Mouse (Mus musculus) forebrain, embryonic 13.5 days (tissue): ENCODE results near the gene Ciapin1. TPM values are rescaled to one million over a fixed set of nuclear protein-coding genes. Genes with fewer than 3 reads are reported as not detected.
"Not testable (repeated sequence)": the region's sequence is repeated elsewhere in the genome, so short reads cannot be mapped to it uniquely, and the experiment has no call there.

Experiments
- ATAC-seq: fragments of 200-750 bp; cut with Nextera tagmentation; 2 replicates; pipeline ENCODE4 v1.8.0; 2017
- H3K27ac ChIP-seq: fragments of 300-500 bp; sonication (generic); 2 replicates; pipeline ENCODE4 v1.5.1; 2015; ENCODE audit warnings: inconsistent platforms, mild to moderate bottlenecking, moderate library complexity
- H3K27me3 ChIP-seq: fragments of 300-500 bp; sonication (generic); 2 replicates; pipeline ENCODE4 v1.6.1; 2015; ENCODE audit warnings: mild to moderate bottlenecking, inconsistent platforms
- H3K36me3 ChIP-seq: fragments of 300-500 bp; sonication (generic); 2 replicates; pipeline ENCODE4 v1.6.1; 2015; ENCODE audit warnings: mild to moderate bottlenecking, inconsistent platforms; ENCODE audit not compliant: poor library complexity, severe bottlenecking
- H3K4me1 ChIP-seq: fragments of 300-500 bp; sonication (generic); 2 replicates; pipeline ENCODE4 v1.6.1; 2015; ENCODE audit warnings: inconsistent platforms
- H3K4me2 ChIP-seq: fragments of 300-500 bp; sonication (generic); 2 replicates; pipeline ENCODE4 v1.6.1; 2015; ENCODE audit warnings: inconsistent platforms, mild to moderate bottlenecking, moderate library complexity
- H3K4me3 ChIP-seq: fragments of 300-500 bp; sonication (generic); 2 replicates; pipeline ENCODE4 v1.5.1; 2015; ENCODE audit warnings: mild to moderate bottlenecking, inconsistent platforms
- H3K9ac ChIP-seq: fragments of 300-500 bp; sonication (generic); 2 replicates; pipeline ENCODE4 v1.6.1; 2015; ENCODE audit warnings: mild to moderate bottlenecking, inconsistent platforms
- H3K9me3 ChIP-seq: fragments of 300-500 bp; sonication (generic); replicated peaks from 2 replicates; pipeline ENCODE4 v1.6.1; 2016; ENCODE audit warnings: inconsistent platforms
- WGBS: fragments of 180-500 bp; shearing (Covaris S2); methylation state at CpG from one replicate; pipeline ENCODE4 v1.1.7; 2015; 5-methylcytosine and 5-hydroxymethylcytosine counted together
- polyA plus RNA-seq: library from polyadenylated mRNA; unstranded; fragments of >200 nt; fragmentation: Nextera tagmentation; extraction: Ambion mirVana; gene quantifications from 2 replicates; pipeline ENCODE4 v1.2.1, GENCODE M21; 2015

Ciapin1 gene
- polyA plus RNA-seq, 1 experiment from 2014 or later, result 162 TPM

DNA sequence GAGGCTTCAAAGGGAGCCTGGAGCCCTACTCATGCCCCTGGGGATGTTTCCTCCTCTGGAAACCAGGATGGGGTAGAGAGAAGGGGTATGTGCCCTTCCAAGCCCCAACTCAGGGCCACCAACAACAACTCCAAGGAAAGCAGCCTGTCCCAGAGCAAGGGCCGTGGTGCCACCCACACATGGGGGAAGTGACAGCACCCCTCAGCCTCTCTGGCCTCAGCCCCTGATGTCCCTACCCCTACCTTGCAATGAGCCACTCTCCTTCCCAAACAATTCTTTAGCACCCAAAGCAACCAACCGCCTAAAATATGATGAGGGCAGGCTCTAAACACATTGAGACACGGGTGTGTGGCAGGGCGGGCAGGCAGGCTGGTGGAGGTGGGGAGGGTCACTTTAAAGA is 31.8 kb upstream of the Ciapin1 start:
- H3K36me3 ChIP-seq, result peaks cover 32% of the 10 kb centered on the region
- no peaks in the 10 kb centered on the region for H3K9me3 ChIP-seq
- peak overlapping the region; percentile 57 for H3K4me3 ChIP-seq
- ATAC-seq, result no peak
- peak overlapping the region; percentile 69 for H3K9ac ChIP-seq
- H3K4me1 ChIP-seq, result peaks cover 63% of the 10 kb centered on the region
- peak overlapping the region; percentile 65; the same call in 1 of the 2 replicates for H3K27ac ChIP-seq
- H3K4me2 ChIP-seq, result peak overlapping the region; percentile 85
- peaks cover 11% of the 10 kb centered on the region for H3K27me3 ChIP-seq
- 9% methylated on average over 4 of the region's 4 CpGs for WGBS

DNA sequence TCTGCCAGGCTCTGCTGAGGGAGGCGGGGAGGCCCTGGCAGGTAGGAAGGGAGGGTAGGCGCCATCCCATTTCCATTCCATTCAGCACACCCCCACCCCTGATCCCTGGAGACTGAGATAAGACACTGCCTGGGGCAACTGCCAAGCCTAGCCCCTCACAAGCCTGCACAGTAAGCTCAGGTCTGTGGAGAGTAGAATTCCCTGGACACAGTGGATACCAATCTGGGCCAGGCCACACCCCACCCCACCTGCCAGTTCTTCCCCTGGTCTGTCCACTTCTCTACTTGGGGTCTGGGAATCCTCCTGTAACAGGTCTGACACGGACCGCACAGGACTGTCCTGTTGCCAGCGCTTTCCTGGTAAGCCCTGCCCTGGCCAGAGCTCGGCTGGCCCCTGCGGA is 31.0 kb upstream of the Ciapin1 start:
- no peak for ATAC-seq
- no peaks in the 10 kb centered on the region for H3K9me3 ChIP-seq
- H3K9ac ChIP-seq, result peak overlapping the region; percentile 69
- peak overlapping the region; percentile 85 for H3K4me2 ChIP-seq
- no peak overlapping the region for H3K27ac ChIP-seq
- peaks cover 55% of the 10 kb centered on the region for H3K4me1 ChIP-seq
- H3K4me3 ChIP-seq, result peak overlapping the region; percentile 57
- H3K36me3 ChIP-seq, result peaks cover 41% of the 10 kb centered on the region
- 58% methylated on average over 6 of the region's 7 CpGs for WGBS
- peaks cover 2% of the 10 kb centered on the region; the same call in 1 of the 2 replicates for H3K27me3 ChIP-seq

DNA sequence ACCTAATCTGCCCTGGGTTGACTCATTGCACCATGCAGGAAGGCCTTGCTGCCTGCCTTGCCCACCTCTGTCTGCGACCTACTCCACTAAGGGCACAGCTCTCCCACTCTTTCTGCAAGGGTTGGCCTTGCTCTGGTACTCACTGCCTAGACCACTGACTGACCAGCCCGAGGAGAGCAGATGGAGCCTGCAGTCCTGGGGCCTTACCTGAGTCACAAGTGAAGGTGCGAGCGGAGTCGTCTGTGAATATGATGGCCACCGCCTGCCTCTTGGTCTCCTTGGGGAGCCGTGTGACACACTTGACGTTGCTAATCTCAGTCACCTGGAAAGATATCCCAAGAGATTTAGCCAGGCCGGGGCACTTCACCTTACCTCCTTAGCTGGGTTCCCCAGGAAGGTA is 28.8 kb upstream of the Ciapin1 start:
- 87% methylated on average over 9 of the region's 9 CpGs for WGBS
- no peak overlapping the region for H3K4me3 ChIP-seq
- H3K36me3 ChIP-seq, result peaks cover 63% of the 10 kb centered on the region
- peaks cover 43% of the 10 kb centered on the region for H3K4me1 ChIP-seq
- H3K27me3 ChIP-seq, result no peaks in the 10 kb centered on the region
- no peak overlapping the region for H3K4me2 ChIP-seq
- H3K9me3 ChIP-seq, result no peaks in the 10 kb centered on the region
- no peak overlapping the region for H3K27ac ChIP-seq
- ATAC-seq, result no peak
- H3K9ac ChIP-seq, result no peak overlapping the region

DNA sequence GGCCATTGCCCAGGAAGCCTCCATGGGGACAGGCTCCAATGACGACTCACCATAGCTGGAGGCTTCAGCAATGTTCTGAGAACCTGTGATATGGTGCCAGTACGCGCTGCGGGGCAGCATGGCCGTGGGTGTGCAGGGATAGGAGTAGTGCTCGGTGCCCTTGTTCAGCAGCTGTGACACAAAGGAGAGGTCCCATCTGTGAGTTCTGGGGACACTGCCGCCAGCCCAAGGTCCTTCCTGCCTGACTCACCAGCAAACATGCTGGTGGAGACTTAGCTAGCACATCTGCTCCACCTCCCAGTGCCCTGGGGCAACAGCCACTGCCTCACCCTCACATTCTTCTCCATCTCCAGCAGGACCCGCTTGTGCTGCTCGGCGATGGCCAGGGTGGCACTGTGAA is 27.1 kb upstream of the Ciapin1 start:
- H3K4me3 ChIP-seq, result no peak overlapping the region
- no peak overlapping the region for H3K4me2 ChIP-seq
- peaks cover 27% of the 10 kb centered on the region for H3K4me1 ChIP-seq
- peaks cover 80% of the 10 kb centered on the region for H3K36me3 ChIP-seq
- ATAC-seq, result no peak
- H3K9me3 ChIP-seq, result no peaks in the 10 kb centered on the region
- WGBS, result 90% methylated on average over 10 of the region's 10 CpGs
- no peak overlapping the region for H3K27ac ChIP-seq
- no peaks in the 10 kb centered on the region for H3K27me3 ChIP-seq
- H3K9ac ChIP-seq, result no peak overlapping the region

DNA sequence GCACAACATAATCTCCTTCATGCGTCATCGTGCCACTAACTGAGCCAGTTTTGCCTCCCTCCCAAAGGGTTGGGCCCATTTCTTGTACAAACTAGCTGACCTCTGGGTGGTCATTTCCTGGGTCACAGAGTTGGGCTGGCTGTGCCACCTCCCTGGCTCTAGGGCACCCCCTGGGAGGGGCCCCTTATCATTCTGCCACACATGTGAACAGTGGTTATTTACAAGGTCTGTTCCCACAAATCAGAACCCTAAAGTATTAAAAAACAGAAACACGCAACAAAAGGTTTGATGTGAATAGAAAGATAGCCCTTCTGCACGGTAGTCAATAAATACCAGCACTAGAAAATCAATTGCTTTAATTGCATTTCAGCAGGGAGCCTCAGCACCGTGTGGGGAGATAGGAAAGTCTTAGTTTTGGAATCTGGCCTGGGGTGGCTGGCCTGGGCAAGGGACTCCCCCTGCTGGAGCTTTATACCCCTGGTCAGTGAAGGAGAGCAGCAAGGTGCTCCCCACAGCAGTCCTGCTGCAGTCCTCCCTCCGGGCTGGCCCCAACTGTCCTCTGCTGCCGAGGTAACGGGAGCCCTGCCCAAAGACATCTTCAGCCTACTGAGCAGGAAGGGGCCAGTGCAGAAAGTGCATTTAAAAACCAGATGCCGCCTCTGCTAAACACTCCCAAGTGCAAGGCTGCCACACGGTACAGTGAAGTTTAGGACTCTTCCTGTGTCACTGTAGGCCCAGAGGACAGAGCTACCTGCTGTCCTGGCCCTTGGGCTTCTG is 25.9 kb upstream of the Ciapin1 start:
- no peak overlapping the region for H3K4me3 ChIP-seq
- H3K27me3 ChIP-seq, result no peaks in the 10 kb centered on the region
- peaks cover 88% of the 10 kb centered on the region for H3K36me3 ChIP-seq
- no peak overlapping the region for H3K4me2 ChIP-seq
- H3K9me3 ChIP-seq, result no peaks in the 10 kb centered on the region
- WGBS, result 76% methylated on average over 10 of the region's 10 CpGs
- peaks cover 20% of the 10 kb centered on the region for H3K4me1 ChIP-seq
- H3K9ac ChIP-seq, result no peak overlapping the region
- no peak for ATAC-seq
- no peak overlapping the region for H3K27ac ChIP-seq

DNA sequence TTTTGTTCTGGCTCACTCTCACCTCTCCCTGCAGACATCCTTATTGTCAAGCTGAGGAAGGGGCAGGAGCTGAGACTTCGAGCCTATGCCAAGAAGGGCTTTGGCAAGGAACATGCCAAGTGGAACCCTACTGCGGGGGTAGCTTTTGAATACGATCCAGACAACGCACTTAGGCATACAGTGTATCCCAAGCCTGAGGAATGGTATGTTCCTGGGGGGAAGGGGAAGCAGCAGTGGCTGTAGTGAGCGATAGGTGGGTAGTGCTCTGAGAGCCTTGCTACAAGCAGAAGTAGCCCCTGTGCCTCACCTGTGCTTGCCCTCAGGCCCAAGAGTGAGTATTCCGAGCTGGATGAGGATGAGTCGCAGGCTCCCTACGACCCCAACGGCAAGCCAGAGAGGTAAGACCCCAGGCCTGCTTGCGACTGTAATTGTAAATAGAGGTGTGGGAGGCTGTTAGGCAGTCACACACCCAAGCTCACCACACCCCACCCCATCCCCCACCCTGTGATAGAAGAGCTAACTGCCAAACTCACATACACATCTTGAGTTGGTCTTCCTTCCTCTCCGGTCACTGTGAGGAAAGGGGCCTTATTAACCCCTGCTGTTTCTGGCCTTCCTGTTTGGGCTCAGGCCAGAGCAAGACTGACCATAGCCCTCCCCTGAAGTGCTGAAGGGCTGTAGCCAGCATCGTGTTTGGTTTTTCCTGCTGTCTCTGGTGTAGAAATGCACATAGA is 24.5 kb upstream of the Ciapin1 start:
- Histone ChIP-seq H3K9ac (no peak overlapping the region), H3K27ac (no peak overlapping the region), H3K36me3 (peaks cover 81% of the 10 kb centered on the region), H3K4me3 (no peak overlapping the region), H3K4me1 (peaks cover 18% of the 10 kb centered on the region), H3K27me3 (no peaks in the 10 kb centered on the region), H3K9me3 (no peaks in the 10 kb centered on the region), H3K4me2 (no peak overlapping the region)
- 95% methylated on average over 12 of the region's 12 CpGs for WGBS
- ATAC-seq, result no peak; the same call in 1 of the 2 replicates

DNA sequence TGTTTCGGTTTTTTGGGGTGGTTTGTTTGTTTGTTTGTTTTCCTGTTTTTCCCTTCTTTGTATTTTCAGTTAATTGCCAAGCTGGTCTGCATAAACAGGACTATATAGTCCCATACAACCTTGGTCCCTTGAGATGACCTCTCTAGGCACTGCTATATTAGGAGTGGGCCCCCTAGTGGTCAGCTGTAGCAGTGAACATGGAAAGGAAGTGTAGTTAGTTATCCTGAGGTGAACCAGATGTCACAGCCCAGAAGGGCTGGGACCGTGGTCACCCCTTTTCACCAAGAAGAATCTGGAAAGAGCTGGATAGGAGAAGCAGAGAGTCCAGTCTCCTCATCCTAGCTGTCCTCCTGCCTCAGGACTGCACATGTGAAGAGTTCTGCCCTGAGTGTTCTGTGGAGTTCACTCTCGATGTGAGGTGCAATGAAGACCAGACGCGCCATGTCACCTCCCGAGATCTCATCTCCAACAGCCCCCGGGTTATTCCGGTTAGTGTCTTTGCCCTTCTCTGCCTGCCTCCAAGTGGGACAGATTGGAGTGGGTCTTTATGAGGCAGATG is 23.3 kb upstream of the Ciapin1 start:
- Histone ChIP-seq H3K9ac (no peak overlapping the region), H3K27ac (no peak overlapping the region), H3K36me3 (peaks cover 69% of the 10 kb centered on the region), H3K4me3 (no peak overlapping the region), H3K27me3 (no peaks in the 10 kb centered on the region), H3K9me3 (no peaks in the 10 kb centered on the region), H3K4me2 (no peak overlapping the region), H3K4me1 (peaks cover 17% of the 10 kb centered on the region)
- WGBS, result 77% methylated on average over 8 of the region's 8 CpGs
- no peak; the same call in 1 of the 2 replicates for ATAC-seq

DNA sequence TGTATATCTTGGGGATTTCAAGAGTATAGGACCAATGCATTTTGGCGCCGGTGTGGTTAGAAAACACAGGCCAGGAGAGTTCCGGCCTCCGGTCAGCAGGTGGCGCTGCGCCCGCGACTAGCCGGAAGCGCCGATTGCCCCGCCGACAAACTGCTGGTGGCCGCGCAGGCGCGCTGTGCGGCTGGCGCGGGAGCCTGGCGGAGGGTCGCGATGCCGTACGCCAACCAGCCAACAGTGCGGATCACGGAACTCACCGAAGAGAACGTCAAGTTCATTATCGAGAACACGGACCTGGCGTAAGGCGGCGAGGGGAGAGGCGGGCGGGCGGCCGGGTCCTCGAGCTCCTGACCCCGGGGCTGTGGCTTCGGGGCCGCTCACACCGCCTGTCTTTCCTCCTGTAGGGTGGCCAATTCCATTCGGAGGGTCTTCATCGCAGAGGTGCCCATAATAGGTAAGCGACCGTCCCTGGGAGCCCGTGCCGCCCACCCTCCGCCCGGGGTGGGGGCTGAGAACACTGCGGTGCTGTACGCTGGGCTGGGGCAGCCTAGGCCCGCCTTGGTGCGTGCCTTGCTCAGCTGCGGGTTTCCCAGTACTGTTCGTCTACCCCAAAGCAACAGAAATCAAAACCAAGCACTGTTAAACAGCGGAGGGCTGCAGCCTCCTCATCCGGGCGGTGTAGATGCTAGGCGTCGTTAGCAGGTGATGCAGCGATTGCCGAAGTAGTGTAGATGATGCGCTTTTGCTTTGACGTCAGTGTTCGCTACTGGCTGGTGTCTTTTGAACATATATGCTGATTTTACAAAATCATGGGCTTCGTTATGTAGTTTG is 19.4 kb upstream of the Ciapin1 start, which contains the start of gene Polr2c:
Gene Polr2c, plus strand, starts transcription at position 105 of the 828 bp plus-strand sequence.
- under 1% methylated on average over 56 of the region's 68 CpGs for WGBS
- H3K4me1 ChIP-seq, result peaks cover 17% of the 10 kb centered on the region
- peak within 1 kb of the TSS; percentile 98 for H3K9ac ChIP-seq
- H3K36me3 ChIP-seq, result peaks cover 52% of the 10 kb centered on the region
- no peaks in the 10 kb centered on the region for H3K9me3 ChIP-seq
- peak; percentile 87 for ATAC-seq
- H3K27me3 ChIP-seq, result no peaks in the 10 kb centered on the region
- peak within 1 kb of the TSS; percentile 92 for H3K4me2 ChIP-seq
- H3K27ac ChIP-seq, result peak within 1 kb of the TSS; percentile 64
- H3K4me3 ChIP-seq, result peak within 1 kb of the TSS; percentile 97

DNA sequence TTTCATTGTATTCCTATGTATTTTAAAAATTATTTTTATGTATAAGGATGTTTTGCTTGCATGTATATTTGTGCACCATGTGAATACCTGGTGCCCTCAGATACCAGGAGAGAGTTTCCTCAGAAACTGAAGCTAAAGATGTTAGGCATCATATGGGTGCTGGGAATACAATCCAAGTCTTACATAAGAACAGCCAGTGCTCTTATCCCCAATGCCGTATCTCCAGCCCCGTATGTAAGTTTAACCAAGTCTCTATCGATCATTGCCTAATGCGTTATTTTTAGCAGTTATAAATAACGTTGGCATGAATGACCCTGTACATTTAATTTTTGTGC is 18.8 kb upstream of the Ciapin1 start:
- peaks cover 17% of the 10 kb centered on the region for H3K4me1 ChIP-seq
- H3K4me3 ChIP-seq, result peak overlapping the region; percentile 97
- peak overlapping the region; percentile 92; the same call in 1 of the 2 replicates for H3K4me2 ChIP-seq
- peaks cover 52% of the 10 kb centered on the region for H3K36me3 ChIP-seq
- H3K27ac ChIP-seq, result no peak overlapping the region
- H3K27me3 ChIP-seq, result no peaks in the 10 kb centered on the region
- H3K9me3 ChIP-seq, result no peaks in the 10 kb centered on the region
- WGBS, result 32% methylated on average over 5 of the region's 5 CpGs
- no peak for ATAC-seq
- H3K9ac ChIP-seq, result no peak overlapping the region

DNA sequence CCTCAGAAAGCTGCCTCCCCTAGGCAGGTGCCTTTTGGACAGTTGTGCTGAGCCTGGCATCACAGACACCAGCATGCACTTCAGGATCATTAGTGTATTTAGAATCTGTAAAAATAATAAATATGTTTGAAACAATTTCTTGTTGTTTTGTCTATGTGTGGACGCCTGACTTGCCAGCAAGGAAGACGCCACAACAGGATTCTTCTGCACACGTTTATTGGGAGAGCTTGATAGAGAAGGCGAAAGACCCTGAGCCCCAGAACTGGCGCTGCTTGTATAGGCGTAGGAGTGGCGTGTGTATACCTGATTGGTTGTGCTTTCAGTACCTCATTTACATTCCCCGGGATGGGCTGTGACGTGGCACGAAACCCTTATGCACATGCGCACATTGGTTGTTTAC is 16.6 kb upstream of the Ciapin1 start:
- WGBS, result 90% methylated on average over 11 of the region's 11 CpGs
- ATAC-seq, result not testable (repeated sequence)

DNA sequence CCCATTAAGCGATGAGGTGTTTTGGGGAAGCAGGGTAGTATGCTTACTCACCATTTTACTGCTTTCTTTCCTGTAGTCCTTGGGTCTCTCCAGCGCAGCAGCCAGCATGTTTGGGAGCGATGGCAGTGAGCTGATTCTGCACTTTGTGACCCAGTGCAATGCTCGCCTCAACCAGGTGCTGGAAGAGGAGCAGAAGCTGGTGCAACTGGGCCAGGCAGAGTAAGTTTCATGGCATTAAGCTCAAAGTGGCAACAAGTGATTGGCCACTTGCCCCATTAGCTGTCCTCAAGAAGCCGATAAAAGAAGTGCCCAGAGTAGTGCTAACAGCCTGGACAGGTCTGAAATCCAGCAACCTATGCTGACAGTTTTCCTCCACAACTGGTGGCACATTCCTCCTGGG is 11.9 kb upstream of the Ciapin1 start:
- Histone ChIP-seq H3K36me3 (peaks cover 89% of the 10 kb centered on the region), H3K4me1 (no peaks in the 10 kb centered on the region), H3K4me2 (no peak overlapping the region), H3K9me3 (no peaks in the 10 kb centered on the region), H3K9ac (no peak overlapping the region), H3K27me3 (no peaks in the 10 kb centered on the region), H3K27ac (no peak overlapping the region), H3K4me3 (no peak overlapping the region)
- no peak for ATAC-seq
- 90% methylated on average over 5 of the region's 5 CpGs for WGBS

More for the DNA sequence above, 16.6 kb upstream of the Ciapin1 start:
- H3K4me3 ChIP-seq, H3K9me3 ChIP-seq, H3K9ac ChIP-seq, H3K27me3 ChIP-seq, H3K4me2 ChIP-seq, H3K27ac ChIP-seq: not testable (repeated sequence)
- Histone ChIP-seq H3K36me3 (peaks cover 54% of the 10 kb centered on the region), H3K4me1 (peaks cover 17% of the 10 kb centered on the region)
